Mouse (Mus musculus) bone marrow, adult 2 months (tissue): ENCODE results near the gene Erbb4. TPM values are rescaled to one million over a fixed set of nuclear protein-coding genes. Genes with fewer than 3 reads are reported as not detected.

Source experiments
- H3K27ac ChIP-seq: fragments of 200-500 bp; 2 replicates; pipeline ENCODE4 v1.5.1; 2012; ENCODE audit warnings: low read depth, mild to moderate bottlenecking, control low read depth, inconsistent platforms, low read length; ENCODE audit not compliant: control insufficient read depth, poor library complexity, insufficient read depth
- H3K4me1 ChIP-seq: fragments of 200-500 bp; 2 replicates; pipeline ENCODE4 v1.6.1; 2011; ENCODE audit warnings: low read length; ENCODE audit not compliant: control insufficient read depth, insufficient read depth
- H3K4me3 ChIP-seq: fragments of 200-500 bp; replicated peaks from 2 replicates; pipeline ENCODE3; 2011; ENCODE audit warnings: mild to moderate bottlenecking, low read depth, low read length, control low read depth; ENCODE audit not compliant: control insufficient read depth
- CTCF ChIP-seq: fragments of 200-500 bp; IDR thresholded peaks from 2 replicates; pipeline ENCODE4 v1.5.1; 2011; ENCODE audit warnings: low read length, control low read depth; ENCODE audit not compliant: control insufficient read depth, insufficient read depth
- POLR2A ChIP-seq: fragments of 200-500 bp; IDR thresholded peaks from 2 replicates; pipeline ENCODE4 v1.6.1; 2011; ENCODE audit warnings: low read depth, mild to moderate bottlenecking, control low read depth, low read length, borderline replicate concordance; ENCODE audit not compliant: control insufficient read depth
- WGBS: fragments of 180-500 bp; shearing (Covaris S2); methylation state at CpG from one replicate; pipeline ENCODE4 v1.1.7; 2018; 5-methylcytosine and 5-hydroxymethylcytosine counted together
- polyA plus RNA-seq: library from polyadenylated mRNA; stranded (reverse); fragments of >200 nt; gene quantifications from 2 replicates; pipeline ENCODE4 v1.2.4, GENCODE M21; 2011; ENCODE audit warnings: low replicate concordance; ENCODE audit not compliant: missing spikeins, insufficient read depth, insufficient read length

Gene Erbb4
- polyA plus RNA-seq, 1 experiment = not detected

DNA sequence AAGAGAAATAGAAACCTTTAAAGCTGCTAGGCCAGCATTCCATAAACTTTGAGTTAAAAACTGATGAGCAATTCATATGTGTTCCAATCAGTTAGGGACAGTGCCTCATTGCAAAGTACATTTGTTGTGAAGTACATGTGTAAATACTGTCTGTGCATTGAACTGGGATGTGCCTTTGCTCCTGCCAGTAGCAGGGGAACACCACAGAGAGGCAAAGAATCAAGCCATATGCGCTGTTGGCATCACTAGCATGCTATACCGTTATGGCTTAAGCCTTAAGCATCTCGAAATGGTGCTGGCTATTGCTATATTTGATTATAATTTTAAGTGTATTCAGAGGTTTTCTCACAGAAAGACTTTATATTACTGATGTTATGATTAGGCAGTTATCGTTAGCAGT lies 58.9 kb downstream of the Erbb4 start:
- 78% methylated on average over 4 of the region's 4 CpGs for WGBS
- TF ChIP-seq POLR2A = no peak
- no peak for TF ChIP-seq CTCF

DNA sequence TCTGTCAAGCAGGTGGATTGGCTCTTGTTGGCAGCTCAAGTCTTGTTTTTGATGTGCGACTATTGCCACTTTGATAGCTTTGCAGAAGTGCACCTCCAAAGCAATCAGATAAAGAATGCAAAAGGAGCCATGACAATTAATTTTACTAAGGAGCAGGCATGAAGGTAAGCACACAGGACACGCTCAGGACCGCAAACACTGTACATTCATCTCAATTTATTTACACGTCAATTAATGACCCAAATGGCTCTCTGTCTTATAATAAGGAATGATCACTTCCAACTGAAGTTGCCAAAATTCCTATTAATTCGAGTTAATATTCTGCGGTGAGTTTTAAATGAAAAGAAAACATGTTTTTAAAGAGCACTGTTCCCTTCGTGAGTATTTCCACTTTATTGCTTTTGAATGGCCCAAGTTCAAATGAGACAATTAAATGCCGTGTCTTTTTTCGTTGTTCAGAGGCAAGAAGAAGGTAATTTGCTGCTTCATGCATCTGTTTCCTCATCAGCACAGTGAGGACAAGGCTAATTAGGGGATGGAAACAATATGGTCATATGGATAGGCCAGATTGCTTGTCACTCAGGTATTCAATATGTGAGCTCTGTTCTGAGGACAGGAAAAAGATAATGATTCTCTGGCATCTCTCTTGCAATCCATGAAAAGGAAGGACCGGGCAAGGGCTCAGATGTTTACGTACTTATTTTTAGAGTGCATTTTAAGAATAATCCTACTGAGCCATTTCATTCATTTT lies 61.5 kb downstream of the Erbb4 start:
- TF ChIP-seq POLR2A = no peak
- TF ChIP-seq CTCF = no peak
- Histone ChIP-seq H3K4me1 (no peaks in the 10 kb centered on the region), H3K27ac (no peak overlapping the region), H3K4me3 (no peak overlapping the region)
- 77% methylated on average over 11 of the region's 11 CpGs for WGBS

More for the DNA sequence above, 58.9 kb downstream of the Erbb4 start:
- H3K4me3 ChIP-seq = no peak overlapping the region
- H3K27ac ChIP-seq = no peak overlapping the region
- H3K4me1 ChIP-seq = no peaks in the 10 kb centered on the region

DNA sequence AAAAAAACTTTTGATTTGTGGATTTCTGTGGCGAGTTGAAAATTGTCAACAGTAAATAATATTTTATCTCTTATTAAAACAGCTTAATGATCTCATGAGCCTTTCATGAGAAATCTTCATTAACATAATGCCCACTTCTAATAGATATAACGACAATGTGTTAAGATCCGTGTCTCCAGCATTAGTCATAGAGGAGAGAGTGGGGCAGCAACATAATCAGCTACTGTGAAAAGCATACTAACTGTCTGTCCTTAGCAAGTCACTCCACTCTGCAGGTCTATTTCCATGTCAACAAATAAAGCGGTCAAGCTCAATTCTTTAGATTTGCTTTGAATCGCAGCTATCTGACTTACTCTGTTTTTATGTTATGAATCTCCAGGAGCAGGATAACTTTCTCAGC lies 80.0 kb downstream of the Erbb4 start:
- Histone ChIP-seq H3K4me3 (no peak overlapping the region), H3K4me1 (no peaks in the 10 kb centered on the region), H3K27ac (no peak overlapping the region)
- WGBS = 78% methylated on average over 5 of the region's 5 CpGs
- TF ChIP-seq POLR2A (no peak), CTCF (no peak)

DNA sequence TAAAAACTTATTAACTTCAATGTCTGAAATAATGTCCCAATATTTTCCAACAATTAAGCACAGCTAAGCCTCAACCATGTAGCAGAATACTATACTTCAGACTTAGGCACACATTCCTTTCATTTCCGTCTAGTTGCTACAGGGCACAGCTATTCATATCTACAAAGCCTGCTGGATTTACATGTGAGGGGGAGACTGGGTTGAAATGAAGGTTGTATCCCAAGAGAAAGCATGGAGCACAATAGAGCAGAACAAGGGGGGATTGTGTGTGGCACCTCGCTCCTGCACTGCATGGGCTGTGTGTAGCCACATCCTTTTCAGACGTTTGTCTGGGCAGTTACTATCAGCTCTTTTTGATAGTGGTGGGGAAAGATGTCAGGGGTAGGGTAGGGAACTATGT lies 83.0 kb downstream of the Erbb4 start:
- H3K27ac ChIP-seq = no peak overlapping the region
- H3K4me3 ChIP-seq = no peak overlapping the region
- TF ChIP-seq CTCF (no peak), POLR2A (no peak)
- H3K4me1 ChIP-seq = no peaks in the 10 kb centered on the region
- WGBS = 59% methylated on average over 3 of the region's 3 CpGs

DNA sequence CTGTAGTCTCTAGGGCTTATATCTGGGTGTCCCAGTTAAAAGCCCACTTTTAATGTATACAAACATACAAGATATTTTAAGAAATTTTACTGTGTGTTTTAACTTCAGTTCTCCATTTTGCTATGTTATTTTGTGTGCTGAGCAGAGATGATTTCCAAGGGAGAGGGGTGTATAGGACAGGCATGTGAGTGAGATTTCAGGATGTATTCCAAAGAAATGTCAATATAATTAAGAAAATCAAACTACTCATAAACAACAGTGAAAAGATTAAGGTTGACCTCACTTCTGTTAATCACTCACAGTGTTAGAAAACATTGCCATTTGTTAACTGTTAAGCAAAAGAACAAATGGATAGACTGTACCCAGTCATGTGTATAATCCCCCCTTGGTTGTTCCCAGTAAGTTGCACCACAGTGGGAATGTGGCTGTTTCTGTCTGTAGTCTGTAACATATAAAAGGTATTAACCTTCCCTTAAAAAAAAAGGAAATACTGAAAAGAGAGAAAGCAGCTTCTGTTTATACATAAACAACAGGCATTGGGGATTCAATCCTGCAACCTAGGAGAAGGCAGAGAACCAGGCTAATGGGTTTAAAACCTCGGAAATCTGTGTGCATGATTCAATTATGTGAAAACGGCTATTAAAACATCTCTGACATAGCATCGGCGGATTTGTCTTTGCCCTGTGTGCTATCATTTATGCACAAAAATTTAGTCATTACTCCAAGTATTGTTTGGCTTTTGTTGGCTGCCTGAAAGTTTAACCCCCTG lies 84.5 kb downstream of the Erbb4 start:
- H3K4me3 ChIP-seq = no peak overlapping the region
- TF ChIP-seq POLR2A (no peak), CTCF (no peak)
- 69% methylated on average over 4 of the region's 4 CpGs for WGBS
- no peak overlapping the region for H3K27ac ChIP-seq
- H3K4me1 ChIP-seq = no peaks in the 10 kb centered on the region

DNA sequence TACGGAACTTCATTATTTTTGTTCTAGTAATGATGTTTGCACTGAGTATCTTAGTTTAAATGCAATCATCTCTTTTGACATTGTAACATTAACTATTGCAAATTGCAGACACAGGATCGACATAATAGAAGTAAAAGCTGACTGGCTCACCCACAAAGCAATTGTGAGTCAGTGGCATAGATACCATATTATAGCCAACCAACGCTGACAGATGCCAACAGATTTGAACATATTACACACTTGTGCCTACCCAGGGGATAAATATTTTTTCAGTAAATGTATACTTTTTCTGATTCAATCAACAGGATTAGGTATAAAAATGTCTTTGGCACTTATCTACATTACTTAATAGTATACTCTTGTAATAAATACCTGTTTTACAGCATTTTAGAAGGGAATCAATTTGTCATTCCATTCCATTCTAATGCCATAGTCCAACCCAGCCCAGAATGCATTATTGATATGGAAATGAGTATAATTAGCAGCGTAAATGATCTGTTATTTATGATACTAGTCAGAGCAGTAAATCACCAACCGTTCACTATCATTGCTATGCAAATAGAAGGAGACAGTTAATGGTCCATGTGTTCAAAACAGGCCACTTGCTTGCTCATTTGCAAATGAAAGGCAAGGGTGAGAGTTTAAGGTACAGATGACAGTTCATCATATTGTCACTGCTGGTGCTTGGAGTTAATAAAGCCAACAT lies 97.9 kb downstream of the Erbb4 start:
- Histone ChIP-seq H3K27ac (no peak overlapping the region), H3K4me1 (no peaks in the 10 kb centered on the region), H3K4me3 (no peak overlapping the region)
- TF ChIP-seq POLR2A = no peak
- no peak for TF ChIP-seq CTCF
- WGBS = 69% methylated on average over 5 of the region's 5 CpGs

DNA sequence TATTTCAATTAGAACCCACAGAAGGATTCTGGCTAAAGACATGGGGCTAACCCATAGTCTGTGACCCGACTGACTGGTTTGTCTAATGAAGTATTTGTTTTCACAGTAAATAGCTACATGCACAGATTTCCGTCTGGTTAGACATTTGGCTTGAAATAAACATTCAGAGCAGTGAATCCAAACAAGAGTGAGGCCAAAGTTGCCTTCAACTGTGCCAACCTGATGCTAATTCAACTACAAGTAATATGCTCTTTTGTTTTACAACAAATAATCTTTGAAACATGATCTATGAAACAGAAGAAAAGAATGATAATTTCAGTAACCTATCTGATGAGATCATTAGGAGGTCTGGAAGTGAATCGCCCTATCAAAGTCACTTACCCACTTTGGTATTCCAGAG lies 106.5 kb downstream of the Erbb4 start:
- Histone ChIP-seq H3K4me3 (no peak overlapping the region), H3K4me1 (no peaks in the 10 kb centered on the region), H3K27ac (no peak overlapping the region)
- 66% methylated on average over 3 of the region's 3 CpGs for WGBS
- TF ChIP-seq POLR2A = no peak
- TF ChIP-seq CTCF = no peak

DNA sequence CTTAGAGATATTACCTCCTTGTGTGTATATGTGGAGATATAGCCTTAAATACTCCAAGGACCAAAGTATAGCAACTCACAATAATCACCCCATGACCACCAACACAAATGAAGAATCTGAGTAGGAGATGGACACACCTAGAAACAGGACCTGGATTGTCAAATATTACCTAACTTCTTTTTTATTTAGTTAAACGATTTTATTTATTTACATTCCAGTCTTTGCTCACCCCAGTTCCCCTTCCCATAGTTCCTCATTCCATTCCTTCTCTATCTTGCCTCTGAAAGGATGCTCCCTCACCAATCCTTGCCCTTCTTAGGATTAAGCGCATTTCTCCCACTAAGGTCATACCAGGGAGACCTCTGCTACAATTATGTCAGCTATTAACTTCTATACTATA lies 128.6 kb downstream of the Erbb4 start:
- Histone ChIP-seq H3K27ac (no peak overlapping the region), H3K4me3 (no peak overlapping the region), H3K4me1 (no peaks in the 10 kb centered on the region)
- no peak for TF ChIP-seq CTCF
- WGBS = 54% methylated on average over 2 of the region's 2 CpGs
